Mouse (Mus musculus): Measurements from ENCODE around the gene Ppp3r1. TPM values are rescaled to one million over a fixed set of nuclear protein-coding genes. Genes with fewer than 3 reads are reported as not detected.

Gene Ppp3r1
- polyA plus RNA-seq (2021; fragmentation: Nextera tagmentation), result 234 and 274 TPM in 2 replicates
- long read RNA-seq, experiment 1, transcript Ppp3r1-201 (6 exons, 2,859 nt), result major isoform, 1,983 of 2,105 reads
- long read RNA-seq, experiment 1, partial matches to known transcripts, result 78 of 2,105 reads
- long read RNA-seq, experiment 1, other reads (novel, unspliced or antisense), result 44 of 2,105 reads
- long read RNA-seq, experiment 2, transcript Ppp3r1-201 (6 exons, 2,859 nt), result major isoform, 223 of 316 reads
- long read RNA-seq, experiment 2, partial matches to known transcripts, result 81 of 316 reads
- long read RNA-seq, experiment 2, other reads (novel, unspliced or antisense), result 12 of 316 reads

GRCm38 (mm10) chr11:17158858-17159737, at the start of gene Ppp3r1:
Gene Ppp3r1, plus strand, starts transcription at chr11:17159263.

GRCm38 (mm10) chr11:17181807-17182206, 22.7 kb downstream of the Ppp3r1 start, which contains the start of gene Wdr92:
Gene Wdr92, plus strand, starts transcription at chr11:17182107.

DNA sequence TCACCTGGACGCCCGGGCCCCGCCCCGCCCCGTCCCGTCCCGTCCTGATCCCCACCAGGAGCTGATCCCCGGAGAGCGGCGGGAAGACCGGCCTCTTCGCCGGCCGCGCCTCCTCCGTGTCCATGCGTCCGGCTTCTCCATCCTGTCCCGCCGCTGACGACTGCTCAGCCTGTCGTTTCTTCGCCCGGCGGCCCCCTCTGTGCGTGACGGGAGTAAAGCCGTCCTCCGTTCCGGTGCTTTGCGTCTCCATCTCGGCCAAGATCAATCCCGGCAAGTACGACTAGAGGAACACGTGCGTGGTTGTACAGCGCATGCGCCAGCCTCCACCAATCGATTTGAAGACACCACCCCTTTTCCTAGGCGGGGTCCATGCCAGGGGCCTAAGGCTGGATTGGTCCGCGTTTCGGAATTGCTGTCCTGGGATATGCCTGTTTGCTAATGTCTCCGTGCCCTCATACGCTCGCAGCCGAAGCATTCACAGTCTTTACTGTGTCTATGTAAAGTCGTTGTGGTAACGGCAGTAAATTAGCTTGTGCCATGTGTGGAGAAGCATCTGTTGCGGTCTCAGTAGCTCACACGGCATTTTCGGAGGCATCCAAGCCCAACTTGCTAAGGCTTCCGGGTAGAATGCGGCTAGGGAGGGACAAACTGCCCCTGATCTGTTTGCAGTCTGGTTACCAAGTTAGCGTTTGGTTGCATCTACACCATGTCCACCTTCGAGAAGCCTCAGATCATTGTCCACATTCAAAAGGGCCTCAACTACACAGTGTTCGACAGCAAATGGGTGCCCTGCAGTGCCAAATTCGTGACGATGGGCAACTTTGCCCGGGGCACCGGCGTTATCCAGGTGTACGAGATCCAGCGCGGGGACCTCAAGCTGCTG, 52.4 kb downstream of the Ppp3r1 start, which contains the start of gene Pno1:
Pno1 (minus strand) TSS at position 311 of the 883 bp plus-strand sequence.

Other genes with a start within 250 kb of the Ppp3r1 start
- gene Fbxo48, start 207.9 kb upstream of the Ppp3r1 start, polyA plus RNA-seq (2021; fragmentation: Nextera tagmentation), result 0.12 and 0.24 TPM in 2 replicates
- 126 and 138 TPM in 2 replicates for gene Cnrip1, start 107.7 kb upstream of the Ppp3r1 start, polyA plus RNA-seq (2021; fragmentation: Nextera tagmentation)
- gene Plek, start 106.9 kb upstream of the Ppp3r1 start, polyA plus RNA-seq (2021; fragmentation: Nextera tagmentation), result 4.5 and 5.7 TPM in 2 replicates
- 8.2 and 9.1 TPM in 2 replicates for gene Wdr92, start 22.8 kb downstream of the Ppp3r1 start, polyA plus RNA-seq (2021; fragmentation: Nextera tagmentation)
- gene Pno1, start 52.3 kb downstream of the Ppp3r1 start, polyA plus RNA-seq (2021; fragmentation: Nextera tagmentation), result 41.0 and 45.0 TPM in 2 replicates
- 59.8 and 96.1 TPM in 2 replicates for gene C1d, start 98.3 kb downstream of the Ppp3r1 start, polyA plus RNA-seq (2021; fragmentation: Nextera tagmentation)

Measured in left cerebral cortex, adult 6 months (tissue).